Mouse (Mus musculus) lung, postnatal 10 days (tissue): Measurements from ENCODE around the gene Cep97.
"Not testable (repeated sequence)": the region's sequence is repeated elsewhere in the genome, so short reads cannot be mapped to it uniquely, and the experiment has no call there.

ENCODE experiments used
- DNase-seq: peaks from one replicate; pipeline ENCODE4 v3.0.0; 2021

The Cep97 gene

GRCm38 (mm10) chr16:55889451-55889850 lies 45.2 kb downstream of the Cep97 start:
- no peak for DNase-seq

DNA sequence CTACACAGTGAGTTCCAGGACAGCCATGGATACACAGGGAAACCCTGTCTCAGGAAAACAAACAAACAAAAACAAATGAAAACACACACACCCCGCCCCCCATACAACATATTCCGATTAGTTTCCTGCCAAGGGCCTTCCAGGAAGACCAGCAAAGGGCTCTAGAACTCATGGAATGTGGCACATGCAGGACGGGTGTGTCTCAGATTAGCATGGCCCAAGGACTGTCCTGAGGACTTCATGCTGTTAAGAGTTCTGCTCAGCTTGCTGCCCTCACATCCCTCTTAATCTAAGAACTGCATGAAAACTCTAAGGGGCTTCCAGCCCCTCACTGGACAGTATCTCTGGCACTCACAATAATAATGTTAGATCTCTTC lies 46.1 kb downstream of the Cep97 start:
- no peak for DNase-seq

DNA sequence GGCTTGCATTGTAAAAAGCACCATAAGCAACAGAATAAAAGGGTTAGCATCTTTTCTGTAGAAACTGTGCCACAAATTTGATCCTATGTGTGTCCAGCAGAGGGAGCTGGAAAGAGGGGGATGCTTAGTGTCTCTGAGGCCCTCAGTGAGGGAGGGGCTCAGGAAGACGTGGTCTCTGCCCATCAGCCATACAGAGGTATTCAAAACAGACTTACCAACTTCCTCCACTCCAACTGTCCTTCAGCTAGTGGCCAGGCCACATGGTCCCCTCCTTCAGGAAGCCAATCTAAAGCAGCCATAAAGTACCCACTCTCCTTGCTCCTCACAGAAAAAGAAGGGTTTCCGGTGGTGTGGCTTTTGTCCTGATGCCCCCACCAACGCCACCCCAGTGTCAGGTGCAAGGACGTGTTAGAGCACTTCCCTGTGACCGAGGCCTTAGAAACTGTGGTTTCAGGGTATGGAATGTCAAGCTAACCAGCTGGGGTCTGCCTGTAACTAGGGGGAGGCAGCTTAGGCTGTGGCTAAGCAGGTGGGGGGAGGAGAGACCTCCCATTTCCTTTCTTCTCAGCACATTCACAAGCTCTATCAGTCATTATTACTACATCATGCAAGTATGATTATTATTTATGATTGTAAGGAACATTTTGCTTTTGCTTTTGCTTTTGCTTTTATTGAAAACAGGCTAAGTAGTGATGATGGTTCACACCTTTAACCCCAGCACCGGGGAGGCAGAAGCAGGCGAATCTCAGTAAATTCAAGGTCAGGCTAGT lies 46.7 kb downstream of the Cep97 start:
- peak; percentile 12 for DNase-seq

DNA sequence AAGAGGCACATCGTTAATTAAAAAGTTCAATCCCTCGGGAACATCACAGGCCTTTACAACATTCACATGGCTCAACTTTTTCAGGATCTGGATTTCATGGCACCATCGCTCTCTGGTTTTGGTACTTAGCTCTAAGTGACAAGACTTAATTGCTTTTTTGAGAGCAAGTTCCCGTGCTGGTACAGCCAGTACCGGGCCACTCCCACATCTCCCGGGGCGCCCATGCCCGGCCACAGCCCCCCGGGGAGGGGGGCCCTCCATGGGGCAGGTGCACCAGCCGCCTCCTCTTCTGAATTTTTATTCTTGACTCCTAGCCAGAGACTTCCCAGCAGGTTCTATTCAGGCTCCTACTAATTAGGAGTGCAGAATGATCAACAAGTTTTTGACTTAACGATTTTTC lies 50.4 kb downstream of the Cep97 start:
- DNase-seq: no peak

GRCm38 (mm10) chr16:55876025-55876424 lies 58.6 kb downstream of the Cep97 start:
- DNase-seq: peak; percentile 19

DNA sequence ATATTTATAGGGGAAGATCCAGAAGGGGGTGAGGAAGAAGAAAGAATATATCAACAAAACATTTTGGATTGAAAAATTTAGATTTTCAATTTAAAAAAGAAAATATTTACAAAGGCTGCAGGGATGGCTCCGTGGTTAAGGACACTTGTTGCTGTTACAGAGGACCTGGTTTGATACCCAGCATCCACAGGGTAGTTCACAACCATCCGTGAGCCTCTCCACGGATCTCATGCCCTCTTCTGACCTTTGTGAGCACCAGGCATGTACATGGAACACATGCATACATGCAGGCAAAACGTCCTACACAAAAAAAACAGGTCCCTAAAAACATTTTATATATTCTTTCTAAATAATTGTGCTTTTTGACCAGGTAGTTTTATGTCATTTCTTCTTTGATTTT lies 70.8 kb downstream of the Cep97 start:
- no peak for DNase-seq

- DNase-seq: peak; percentile 75
These were observed 71.4 kb downstream of the Cep97 start for GRCm38 (mm10) chr16:55863149-55863815.

- no peak for DNase-seq
These were observed 73.6 kb downstream of the Cep97 start for GRCm38 (mm10) chr16:55861104-55861503.

- DNase-seq: not testable (repeated sequence)
These were observed 75.2 kb downstream of the Cep97 start for GRCm38 (mm10) chr16:55859421-55859820.

GRCm38 (mm10) chr16:55858465-55858864 lies 76.2 kb downstream of the Cep97 start:
- peak; percentile 81 for DNase-seq

- peak; percentile 85 for DNase-seq
These were observed 81.5 kb downstream of the Cep97 start for GRCm38 (mm10) chr16:55852943-55853727.

DNA sequence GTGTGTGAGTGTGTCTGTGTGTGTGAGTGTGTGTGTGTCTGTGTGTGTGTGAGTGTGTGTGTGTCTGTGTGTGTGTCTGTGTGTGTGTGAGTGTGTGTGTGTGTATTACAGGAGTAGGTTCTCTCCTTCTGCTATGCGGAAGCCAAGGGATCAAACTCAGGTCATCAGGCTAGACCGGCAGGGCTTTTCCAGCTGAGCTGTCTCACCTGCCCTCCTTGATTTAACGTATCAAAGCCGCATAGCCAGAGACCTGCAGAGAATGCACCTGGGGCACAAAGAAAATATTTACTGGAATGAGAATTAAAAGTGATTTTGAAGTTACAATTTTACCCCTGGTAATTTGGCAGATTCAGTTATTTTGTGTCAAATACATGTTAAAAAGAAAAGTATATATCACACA lies 82.1 kb downstream of the Cep97 start:
- DNase-seq: no peak

- DNase-seq: no peak
These were observed 84.2 kb downstream of the Cep97 start for GRCm38 (mm10) chr16:55850485-55850884.
